Mouse (Mus musculus) MEL (cell line): ENCODE data around the gene Fancc. TPM values are rescaled to one million over a fixed set of nuclear protein-coding genes. Genes with fewer than 3 reads are reported as not detected.
A peak's percentile ranks its signal among the peaks of the same experiment; 100 is the strongest.

Source experiments
- DNase-seq: peaks from one replicate; pipeline ENCODE4 v3.0.0; 2011; ENCODE audit warnings: low read depth, low spot score
- H3K27ac ChIP-seq: 2 replicates; pipeline ENCODE4 v1.5.1; 2012; ENCODE audit warnings: low read depth, mild to moderate bottlenecking, control low read depth, low read length, moderate library complexity; ENCODE audit not compliant: control insufficient read depth
- H3K27me3 ChIP-seq, 2 experiments: fragments of 150-350 bp in 1 of 2; sonication (generic) in 1 of 2; 2 replicates each; pipeline ENCODE4 v1.6.1; 2012; ENCODE audit warnings: low read length in 2 of 2, mild to moderate bottlenecking in 2 of 2, improper control_type of control experiment in 1 of 2, moderate library complexity in 1 of 2; ENCODE audit not compliant: insufficient read depth in 2 of 2, control insufficient read depth in 1 of 2
- H3K36me3 ChIP-seq, 2 experiments: 2 replicates each; pipeline ENCODE4 v1.6.1; 2012 to 2014; ENCODE audit warnings: low read length in 2 of 2, improper control_type of control experiment in 1 of 2, inconsistent platforms in 1 of 2, mild to moderate bottlenecking in 1 of 2; ENCODE audit not compliant: insufficient read depth in 2 of 2, control insufficient read depth in 1 of 2
- H3K4me1 ChIP-seq, 2 experiments: fragments of 150-350 bp in 1 of 2; sonication (generic) in 1 of 2; 2 replicates each; pipeline ENCODE4 v1.6.1; 2012; ENCODE audit warnings: low read length in 2 of 2, improper control_type of control experiment in 1 of 2, mild to moderate bottlenecking in 1 of 2; ENCODE audit not compliant: insufficient read depth in 2 of 2, control insufficient read depth in 1 of 2
- H3K4me3 ChIP-seq, 2 experiments: fragments of 150-350 bp in 1 of 2; sonication (generic) in 1 of 2; 2 replicates each; pipeline ENCODE4 v1.5.1; 2012; ENCODE audit warnings: low read depth in 2 of 2, low read length in 2 of 2, mild to moderate bottlenecking in 2 of 2, moderate library complexity in 2 of 2, control low read depth in 1 of 2, improper control_type of control experiment in 1 of 2; ENCODE audit not compliant: control insufficient read depth in 1 of 2, insufficient read depth in 1 of 2
- H3K79me2 ChIP-seq: 2 replicates; pipeline ENCODE4 v1.6.1; 2012; ENCODE audit warnings: mild to moderate bottlenecking, low read length, moderate library complexity; ENCODE audit not compliant: control insufficient read depth, poor library complexity, insufficient read depth
- H3K9ac ChIP-seq: 2 replicates; pipeline ENCODE4 v1.6.1; 2012; ENCODE audit warnings: low read depth, mild to moderate bottlenecking, control low read depth, low read length, moderate library complexity; ENCODE audit not compliant: control insufficient read depth, poor library complexity, severe bottlenecking
- H3K9me3 ChIP-seq: fragments of 150-350 bp; sonication (generic); replicated peaks from 2 replicates; pipeline ENCODE4 v1.6.1; 2012; ENCODE audit warnings: mild to moderate bottlenecking, low read length, improper control_type of control experiment, moderate library complexity; ENCODE audit not compliant: insufficient read depth
- BHLHE40 ChIP-seq: IDR thresholded peaks from 2 replicates; pipeline ENCODE4 v1.6.1; 2012; ENCODE audit warnings: low read depth, mild to moderate bottlenecking, inconsistent platforms, low read length, improper control_type of control experiment, borderline replicate concordance
- CHD1 ChIP-seq: IDR thresholded peaks from 2 replicates; pipeline ENCODE4 v1.6.1; 2012; ENCODE audit warnings: low read depth, mild to moderate bottlenecking, inconsistent platforms, low read length, improper control_type of control experiment
- CTCF ChIP-seq, 3 experiments: IDR thresholded peaks in 2 of 3; conservative IDR thresholded peaks in 1 of 3; 2 replicates each; pipeline ENCODE4 v1.5.1; 2011 to 2012; ENCODE audit warnings: low read length in 3 of 3, low read depth in 2 of 3, mild to moderate bottlenecking in 2 of 3, improper control_type of control experiment in 1 of 3, inconsistent platforms in 1 of 3, mixed read lengths in 1 of 3, moderate library complexity in 1 of 3; ENCODE audit not compliant: control insufficient read depth in 1 of 3, insufficient read depth in 1 of 3, poor library complexity in 1 of 3, severe bottlenecking in 1 of 3
- E2F4 ChIP-seq: IDR thresholded peaks from 2 replicates; pipeline ENCODE4 v1.6.1; 2011; ENCODE audit warnings: low read depth, low read length, improper control_type of control experiment, borderline replicate concordance
- ETS1 ChIP-seq: IDR thresholded peaks from 2 replicates; pipeline ENCODE4 v1.6.1; 2012; ENCODE audit warnings: low read depth, mild to moderate bottlenecking, inconsistent platforms, low read length, improper control_type of control experiment, moderate library complexity
- GABPA ChIP-seq: IDR thresholded peaks from 2 replicates; pipeline ENCODE4 v1.6.1; 2012; ENCODE audit warnings: low read depth, mild to moderate bottlenecking, inconsistent platforms, low read length, improper control_type of control experiment, moderate library complexity
- GATA1 ChIP-seq: IDR thresholded peaks from 2 replicates; pipeline ENCODE4 v1.6.1; 2011; ENCODE audit warnings: low read depth, low read length, improper control_type of control experiment
- HCFC1 ChIP-seq: IDR thresholded peaks from 2 replicates; pipeline ENCODE4 v1.6.1; 2012; ENCODE audit warnings: low read depth, mild to moderate bottlenecking, inconsistent platforms, low read length, improper control_type of control experiment, moderate library complexity
- JUND ChIP-seq: IDR thresholded peaks from 2 replicates; pipeline ENCODE4 v1.6.1; 2011; ENCODE audit warnings: low read depth, mild to moderate bottlenecking, improper control_type of control experiment, low read length
- KAT2A ChIP-seq: conservative IDR thresholded peaks from 2 replicates; pipeline ENCODE4 v1.6.1; 2012; ENCODE audit warnings: low read depth, low read length, improper control_type of control experiment, inconsistent platforms
- MAFK ChIP-seq: IDR thresholded peaks from 2 replicates; pipeline ENCODE4 v1.6.1; 2011; ENCODE audit warnings: low read depth, mild to moderate bottlenecking, low read length, improper control_type of control experiment, borderline replicate concordance
- MAX ChIP-seq: IDR thresholded peaks from 2 replicates; pipeline ENCODE4 v1.6.1; 2011; ENCODE audit warnings: low read length, improper control_type of control experiment
- MEF2A ChIP-seq: IDR thresholded peaks from 2 replicates; pipeline ENCODE4 v1.6.1; 2014; ENCODE audit warnings: low read depth, mild to moderate bottlenecking, inconsistent platforms, low read length, improper control_type of control experiment; ENCODE audit not compliant: poor library complexity, insufficient replicate concordance, severe bottlenecking; ENCODE audit errors: extremely low read depth
- MXI1 ChIP-seq: IDR thresholded peaks from 2 replicates; pipeline ENCODE4 v1.6.1; 2011; ENCODE audit warnings: mild to moderate bottlenecking, low read depth, low read length, improper control_type of control experiment
- MYB ChIP-seq: IDR thresholded peaks from 2 replicates; pipeline ENCODE4 v1.6.1; 2011; ENCODE audit warnings: mild to moderate bottlenecking, low read depth, low read length, improper control_type of control experiment
- MYC ChIP-seq: IDR thresholded peaks from 2 replicates; pipeline ENCODE4 v1.6.1; 2011; ENCODE audit warnings: low read depth, mild to moderate bottlenecking, low read length, improper control_type of control experiment, moderate library complexity
- NELFE ChIP-seq: IDR thresholded peaks from 2 replicates; pipeline ENCODE4 v1.6.1; 2011; ENCODE audit warnings: low read depth, low read length, improper control_type of control experiment
- NRF1 ChIP-seq: IDR thresholded peaks from 2 replicates; pipeline ENCODE4 v1.6.1; 2014; ENCODE audit warnings: low read depth, mild to moderate bottlenecking, inconsistent platforms, low read length, improper control_type of control experiment, moderate library complexity; ENCODE audit not compliant: poor library complexity, insufficient read depth, severe bottlenecking
- POLR2AphosphoS2 ChIP-seq: IDR thresholded peaks from 2 replicates; pipeline ENCODE4 v1.6.1; 2011; ENCODE audit warnings: low read length, improper control_type of control experiment
- POLR2AphosphoS5 ChIP-seq: IDR thresholded peaks from 2 replicates; pipeline ENCODE4 v1.6.1; 2012; ENCODE audit warnings: low read depth, borderline replicate concordance, mild to moderate bottlenecking, inconsistent platforms, low read length, moderate library complexity, mixed read lengths
- RAD21 ChIP-seq: IDR thresholded peaks from 2 replicates; pipeline ENCODE4 v1.6.1; 2011; ENCODE audit warnings: mild to moderate bottlenecking, low read depth, low read length, improper control_type of control experiment
- SIN3A ChIP-seq: IDR thresholded peaks from 2 replicates; pipeline ENCODE4 v1.6.1; 2012; ENCODE audit warnings: low read length, improper control_type of control experiment, inconsistent platforms
- SMC3 ChIP-seq: IDR thresholded peaks from 2 replicates; pipeline ENCODE4 v1.6.1; 2011; ENCODE audit warnings: low read depth, low read length, improper control_type of control experiment
- TAL1 ChIP-seq: IDR thresholded peaks from 2 replicates; pipeline ENCODE4 v1.6.1; 2012; ENCODE audit warnings: mild to moderate bottlenecking, inconsistent platforms, low read length, moderate library complexity, mixed read lengths
- TBP ChIP-seq: IDR thresholded peaks from 2 replicates; pipeline ENCODE4 v1.8.0; 2011; ENCODE audit warnings: low read depth, low read length, improper control_type of control experiment
- USF1 ChIP-seq: IDR thresholded peaks from 2 replicates; pipeline ENCODE4 v1.6.1; 2014; ENCODE audit warnings: low read depth, mild to moderate bottlenecking, inconsistent platforms, low read length, improper control_type of control experiment, moderate library complexity
- USF2 ChIP-seq, 2 experiments: IDR thresholded peaks; 2 replicates each; pipeline ENCODE4 v1.6.1; 2011 to 2012; ENCODE audit warnings: improper control_type of control experiment in 2 of 2, low read length in 2 of 2, borderline replicate concordance in 1 of 2, inconsistent platforms in 1 of 2, low read depth in 1 of 2, mild to moderate bottlenecking in 1 of 2; ENCODE audit not compliant: insufficient read depth in 1 of 2
- ZC3H11A ChIP-seq: IDR thresholded peaks from 2 replicates; pipeline ENCODE4 v1.6.1; 2012; ENCODE audit warnings: low read depth, mild to moderate bottlenecking, inconsistent platforms, low read length, improper control_type of control experiment
- ZNF384 ChIP-seq: IDR thresholded peaks from 2 replicates; pipeline ENCODE4 v1.6.1; 2012; ENCODE audit warnings: low read depth, mild to moderate bottlenecking, inconsistent platforms, low read length, improper control_type of control experiment
- polyA plus RNA-seq, 2 experiments: library from polyadenylated mRNA; stranded (reverse) in 1 of 2; unstranded in 1 of 2; fragments of >175 nt in 1 of 2; fragments of >200 nt in 1 of 2; gene quantifications; 2 replicates each; pipeline versions ENCODE4 v1.2.1 to v1.2.4; 2012; ENCODE audit warnings: low replicate concordance in 2 of 2, low read depth in 1 of 2; ENCODE audit not compliant: insufficient read length in 2 of 2, insufficient read depth in 1 of 2, missing spikeins in 1 of 2
- total RNA-seq: library from RNA; depleted of rRNA; stranded (reverse); fragments of 300-350 nt; gene quantifications from 2 replicates; pipeline ENCODE4 v1.2.3, GENCODE M21; 2012

Fancc gene
- total and polyA plus RNA-seq, 3 experiments, result 4.0 to 5.5 TPM; not detected in 1

GRCm38 (mm10) chr13:63332576-63333300 lies 164.3 kb downstream of the Fancc start:
- H3K27me3 ChIP-seq, result no peaks in the 10 kb centered on the region
- H3K4me3 ChIP-seq, result no peak overlapping the region
- TF ChIP-seq JUND (no peak), GABPA (no peak), MYB (no peak), USF1 (no peak), USF2 (IDR thresholded peaks at IDR 0.05; ENCODE audit: borderline replicate concordance in 1 of 2, insufficient read depth in 1 of 2, low read depth in 1 of 2, low read length in 2 of 2) (no peak), POLR2AphosphoS5 (no peak), ZNF384 (no peak), MAFK (no peak), HCFC1 (0 out of 2 replicates have a peak, but pooled peaks have one; percentile 14), NRF1 (no peak), KAT2A (no peak), TBP (no peak), CHD1 (no peak), NELFE (no peak), RAD21 (peak; percentile 97), ZC3H11A (peak; percentile 95), TAL1 (no peak), SIN3A (peak; percentile 40; the same call in 1 of the 2 replicates), MYC (0 out of 2 replicates have a peak, but pooled peaks have one; percentile 53), GATA1 (no peak), MEF2A (no peak), SMC3 (peak; percentile 98), POLR2AphosphoS2 (no peak), CTCF (IDR thresholded peaks at IDR 0.05 in 2 of 3, conservative IDR thresholded peaks at IDR 0.05 in 1 of 3; ENCODE audit: control insufficient read depth in 1 of 3, insufficient read depth in 1 of 3, low read depth in 2 of 3, low read length in 3 of 3, poor library complexity in 1 of 3, severe bottlenecking in 1 of 3) (peak; percentile 70 to 98 (median 96)), E2F4 (no peak), BHLHE40 (no peak), ETS1 (no peak), MAX (no peak), MXI1 (no peak)
- H3K4me1 ChIP-seq, result peaks cover 2% of the 10 kb centered on the region in 2 experiments; a peak in 2 of 4 replicates
- H3K9ac ChIP-seq, result no peak overlapping the region
- H3K36me3 ChIP-seq, result no peaks in the 10 kb centered on the region
- H3K79me2 ChIP-seq, result no peaks in the 10 kb centered on the region
- no peak overlapping the region for H3K27ac ChIP-seq
- H3K9me3 ChIP-seq, result no peaks in the 10 kb centered on the region
- peak; percentile 80 for DNase-seq
